Mouse (Mus musculus): Measurements from ENCODE around the gene Ptpdc1.

Ptpdc1 gene

DNA sequence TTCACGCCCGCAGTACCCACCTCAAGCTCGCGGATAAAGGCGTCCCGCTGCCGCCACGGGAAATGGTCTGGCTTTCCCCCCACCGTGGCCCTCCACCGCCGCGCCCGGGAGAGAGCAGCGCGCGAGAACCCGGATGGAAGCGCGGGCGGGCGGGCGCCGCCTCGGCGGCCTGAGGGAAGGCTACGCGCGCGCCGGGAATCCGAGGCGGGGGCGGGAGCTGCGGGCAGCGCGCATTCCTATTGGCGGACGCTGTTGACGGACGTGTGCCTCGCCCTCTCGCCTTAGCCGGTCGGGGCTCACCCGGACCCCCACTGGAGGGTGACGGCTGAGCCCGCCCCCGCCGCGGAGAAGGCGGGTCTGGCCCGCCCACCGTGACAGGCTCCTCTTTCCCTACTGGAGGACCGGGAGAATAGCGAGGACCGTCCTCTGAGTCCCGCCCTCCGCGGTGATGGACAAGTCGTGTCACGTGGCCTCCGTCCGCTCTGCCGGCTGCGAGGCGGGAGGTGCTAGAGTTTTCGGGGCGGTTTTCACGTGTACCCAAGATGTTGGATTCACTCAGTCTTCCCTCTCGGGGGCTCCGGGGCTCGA is 79.0 kb downstream of the Ptpdc1 start:
- peak; percentile 99 for DNase-seq (ENCODE audit: low read depth)

GRCm38 (mm10) chr13:48545476-48546281 is 79.8 kb downstream of the Ptpdc1 start:
- DNase-seq (ENCODE audit: low read depth): peak; percentile 99

DNA sequence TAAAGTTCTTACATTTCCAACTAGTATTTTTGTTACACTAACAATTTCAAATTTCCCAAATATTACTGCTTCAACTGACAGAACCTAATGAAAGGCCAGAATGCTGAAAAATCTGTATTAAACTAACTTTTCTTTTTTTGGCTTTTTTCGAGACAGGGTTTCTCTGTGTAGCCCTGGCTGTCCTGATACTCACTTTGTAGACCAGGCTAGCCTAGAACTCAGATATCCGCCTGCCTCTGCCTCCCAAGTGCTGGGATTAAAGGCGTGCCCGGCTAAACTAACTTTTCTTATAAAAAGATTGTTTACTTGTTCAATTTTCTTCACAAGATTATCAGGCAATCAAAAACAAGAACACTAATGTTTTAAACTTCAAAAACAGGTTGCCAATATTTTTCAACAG is 80.6 kb downstream of the Ptpdc1 start:
- no peak for DNase-seq (ENCODE audit: low read depth)

GRCm38 (mm10) chr13:48544391-48544790 is 81.1 kb downstream of the Ptpdc1 start:
- DNase-seq (ENCODE audit: low read depth): no peak

- no peak for DNase-seq (ENCODE audit: low read depth)
These were observed 85.0 kb downstream of the Ptpdc1 start for GRCm38 (mm10) chr13:48540488-48540887.

DNA sequence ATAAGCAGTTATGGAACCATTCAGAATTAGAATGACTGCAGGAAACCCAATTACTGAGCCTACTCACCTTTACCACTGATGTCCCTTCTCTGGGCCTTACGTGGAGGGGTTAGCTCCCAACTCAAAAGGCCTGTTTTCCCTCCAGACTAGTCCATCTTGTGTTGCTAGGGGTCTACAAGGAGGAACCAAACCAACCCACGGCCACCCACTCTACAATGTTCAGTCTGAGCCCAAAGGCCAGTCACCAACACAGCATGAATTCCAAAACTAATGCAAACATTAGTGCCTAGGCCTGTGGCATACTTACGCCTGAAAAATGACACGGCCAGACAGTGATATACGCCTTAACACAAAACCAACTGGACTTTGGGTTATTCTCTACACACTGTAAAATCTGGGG is 92.0 kb downstream of the Ptpdc1 start:
- DNase-seq (ENCODE audit: low read depth): no peak

DNA sequence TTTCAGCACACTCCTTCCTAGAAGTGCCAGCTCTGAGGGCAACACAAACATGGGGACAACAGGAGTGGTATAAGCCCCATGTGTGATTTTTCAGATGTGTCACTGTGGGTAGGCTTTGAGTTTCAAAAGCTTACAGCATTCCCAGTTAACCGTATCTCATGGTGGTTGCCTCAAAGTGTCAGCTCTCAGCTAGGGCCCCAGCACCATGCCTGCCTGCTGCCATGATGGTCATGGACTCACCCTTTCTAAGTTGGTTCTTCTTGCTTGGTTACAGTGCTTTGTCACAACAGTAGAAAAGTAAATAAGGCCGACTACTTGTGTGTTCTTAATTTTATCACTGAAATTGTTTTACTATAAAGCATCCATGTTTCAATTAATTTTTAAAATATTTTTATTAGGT is 94.0 kb downstream of the Ptpdc1 start:
- no peak for DNase-seq (ENCODE audit: low read depth)

DNA sequence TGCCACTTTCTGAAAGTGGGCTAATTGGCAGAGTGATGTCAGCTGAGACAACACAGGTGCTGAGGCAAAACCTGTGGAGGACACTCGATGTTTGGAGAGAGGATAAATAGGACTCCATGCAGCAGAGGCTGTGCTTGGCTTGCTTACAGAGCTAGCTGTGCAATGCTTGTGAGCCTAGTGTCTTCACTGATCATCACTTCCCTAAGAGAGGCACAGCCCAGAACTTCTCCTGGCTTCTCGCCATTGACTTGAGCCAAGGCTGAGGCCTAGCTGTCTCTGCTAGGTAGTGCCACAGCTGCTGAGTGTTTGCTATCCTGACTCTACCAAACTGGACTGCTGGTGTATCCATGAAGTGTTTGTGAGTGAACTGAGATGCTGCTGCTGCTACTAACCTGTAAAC is 94.8 kb downstream of the Ptpdc1 start:
- no peak for DNase-seq (ENCODE audit: low read depth)

DNA sequence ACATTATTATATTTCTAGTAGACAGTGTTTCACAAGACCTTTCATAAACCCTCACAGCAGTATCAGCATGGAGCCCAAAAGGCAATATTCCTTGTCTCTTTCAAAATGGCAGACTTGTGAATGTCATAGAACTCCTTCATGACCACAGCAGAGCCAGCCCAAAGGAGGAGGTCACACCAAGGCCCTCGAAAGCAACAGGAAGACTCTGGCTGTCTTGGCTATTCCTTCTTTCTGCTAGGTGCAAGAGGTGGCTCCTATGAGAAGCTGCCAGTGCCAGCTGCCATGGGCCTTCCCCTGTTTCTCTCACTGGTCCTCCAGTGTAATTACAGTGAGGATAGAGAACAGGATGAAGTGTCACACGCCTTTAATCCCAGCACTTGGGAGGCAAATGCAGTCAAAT is 96.4 kb downstream of the Ptpdc1 start:
- DNase-seq (ENCODE audit: low read depth): no peak

DNA sequence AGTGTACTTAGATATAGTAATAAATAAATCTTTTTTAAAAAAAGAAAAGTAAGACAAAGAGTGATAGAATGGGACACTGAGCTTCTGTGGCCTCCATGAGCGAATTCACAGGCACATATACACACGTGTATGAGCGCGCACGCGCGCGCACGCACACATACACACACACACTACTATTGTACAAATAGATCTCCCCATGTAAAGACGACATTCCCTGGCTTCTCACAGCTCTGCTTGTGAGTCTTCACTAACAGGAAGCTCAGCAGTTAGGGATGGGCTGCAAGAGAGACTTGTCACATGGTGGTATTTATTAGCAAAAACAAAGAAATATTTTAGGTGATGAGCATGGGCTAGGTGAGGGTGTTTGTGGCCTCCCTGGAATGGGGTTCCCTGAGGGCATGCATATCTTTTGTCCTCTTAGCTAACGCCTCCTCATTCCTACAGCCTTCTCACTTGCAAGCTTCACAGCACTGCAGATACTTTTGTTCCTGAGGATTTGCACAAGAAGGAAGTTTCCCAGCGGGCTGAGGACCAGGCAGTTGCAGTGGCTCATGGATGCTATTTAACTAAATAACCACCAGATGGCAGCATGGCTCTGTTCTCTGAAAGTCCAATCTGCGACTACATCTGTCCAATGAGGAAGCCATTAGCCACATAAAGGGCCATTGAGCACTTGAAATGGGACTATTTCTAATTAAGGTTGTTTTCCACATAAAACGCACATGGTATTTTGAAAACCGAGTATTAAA is 97.2 kb downstream of the Ptpdc1 start:
- DNase-seq (ENCODE audit: low read depth): peak; percentile 86
